Mouse (Mus musculus): ENCODE results near the gene Ephb1. TPM values are rescaled to one million over a fixed set of nuclear protein-coding genes. Genes with fewer than 3 reads are reported as not detected.

The Ephb1 gene
- 41.2 and 47.5 TPM in 2 replicates for polyA plus RNA-seq (2015; fragmentation: Nextera tagmentation; extraction: Ambion mirVana)

- Histone ChIP-seq H3K9ac (ENCODE audit: low read depth, low read length) (peak within 1 kb of the TSS; percentile 87), H3K27ac (ENCODE audit: low read depth, low read length) (peak within 1 kb of the TSS; percentile 88), H3K4me2 (ENCODE audit: low read length) (peak within 1 kb of the TSS; percentile 84), H3K4me1 (ENCODE audit: control insufficient read depth, insufficient read depth, low read depth, low read length) (peaks cover 5% of the 10 kb centered on the region), H3K36me3 (ENCODE audit: control insufficient read depth, insufficient read depth, low read length) (no peaks in the 10 kb centered on the region), H3K4me3 (ENCODE audit: low read length) (peak within 1 kb of the TSS; percentile 77), H3K27me3 (replicated peaks; ENCODE audit: control insufficient read depth, insufficient read depth, low read length) (peaks cover 11% of the 10 kb centered on the region; the same call in 1 of the 2 replicates), H3K9me3 (ENCODE audit: control insufficient read depth, low read length) (no peaks in the 10 kb centered on the region)
- under 1% methylated on average over 22 of the region's 22 CpGs for WGBS
- ATAC-seq, result peak; percentile 97
Observed at GRCm38 (mm10) chr9:102354561-102354973, at the start of gene Ephb1. Gene Ephb1, minus strand, starts transcription at chr9:102354693.

GRCm38 (mm10) chr9:102403086-102404021 lies 48.9 kb upstream of the Ephb1 start:
- no peak overlapping the region for H3K27ac ChIP-seq (ENCODE audit: low read depth, low read length)
- peak; percentile 72; the same call in 1 of the 2 replicates for ATAC-seq

GRCm38 (mm10) chr9:102402671-102403070 lies 48.2 kb upstream of the Ephb1 start:
- H3K27ac ChIP-seq (ENCODE audit: low read depth, low read length), result no peak overlapping the region
- no peaks in the 10 kb centered on the region for H3K36me3 ChIP-seq (ENCODE audit: control insufficient read depth, insufficient read depth, low read length)
- no peak overlapping the region for H3K4me3 ChIP-seq (ENCODE audit: low read length)
- H3K4me1 ChIP-seq (ENCODE audit: control insufficient read depth, insufficient read depth, low read depth, low read length), result peaks cover 6% of the 10 kb centered on the region; the same call in 1 of the 2 replicates
- no peak overlapping the region for H3K9ac ChIP-seq (ENCODE audit: low read depth, low read length)
- no peaks in the 10 kb centered on the region for H3K9me3 ChIP-seq (ENCODE audit: control insufficient read depth, low read length)
- no peak for ATAC-seq
- no peak overlapping the region for H3K4me2 ChIP-seq (ENCODE audit: low read length)
- H3K27me3 ChIP-seq (replicated peaks; ENCODE audit: control insufficient read depth, insufficient read depth, low read length), result no peaks in the 10 kb centered on the region; the same call in 1 of the 2 replicates
- 62% methylated on average over 3 of the region's 3 CpGs for WGBS

More at GRCm38 (mm10) chr9:102403086-102404021, 48.9 kb upstream of the Ephb1 start:
- Histone ChIP-seq H3K36me3 (ENCODE audit: control insufficient read depth, insufficient read depth, low read length) (no peaks in the 10 kb centered on the region), H3K27me3 (replicated peaks; ENCODE audit: control insufficient read depth, insufficient read depth, low read length) (no peaks in the 10 kb centered on the region; the same call in 1 of the 2 replicates), H3K4me3 (ENCODE audit: low read length) (no peak overlapping the region), H3K9me3 (ENCODE audit: control insufficient read depth, low read length) (no peaks in the 10 kb centered on the region), H3K9ac (ENCODE audit: low read depth, low read length) (no peak overlapping the region; the same call in 1 of the 2 replicates), H3K4me2 (ENCODE audit: low read length) (peak overlapping the region; percentile 34), H3K4me1 (ENCODE audit: control insufficient read depth, insufficient read depth, low read depth, low read length) (peaks cover 6% of the 10 kb centered on the region; the same call in 1 of the 2 replicates)
- 24% methylated on average over 18 of the region's 18 CpGs for WGBS

- H3K27me3 ChIP-seq (replicated peaks; ENCODE audit: control insufficient read depth, insufficient read depth, low read length), result no peaks in the 10 kb centered on the region
- H3K36me3 ChIP-seq (ENCODE audit: control insufficient read depth, insufficient read depth, low read length), result no peaks in the 10 kb centered on the region
- H3K4me1 ChIP-seq (ENCODE audit: control insufficient read depth, insufficient read depth, low read depth, low read length), result no peaks in the 10 kb centered on the region
- WGBS, result 54% methylated on average over 8 of the region's 8 CpGs
- H3K9me3 ChIP-seq (ENCODE audit: control insufficient read depth, low read length), result peaks cover 3% of the 10 kb centered on the region; the same call in 1 of the 2 replicates
- H3K4me2 ChIP-seq (ENCODE audit: low read length), result no peak overlapping the region
- H3K9ac ChIP-seq (ENCODE audit: low read depth, low read length), result no peak overlapping the region
- H3K4me3 ChIP-seq (ENCODE audit: low read length), result no peak overlapping the region
- no peak overlapping the region for H3K27ac ChIP-seq (ENCODE audit: low read depth, low read length)
- ATAC-seq, result no peak
Observed at GRCm38 (mm10) chr9:102388266-102388665, 33.8 kb upstream of the Ephb1 start.

GRCm38 (mm10) chr9:102386816-102387215 lies 32.3 kb upstream of the Ephb1 start:
- Histone ChIP-seq H3K36me3 (ENCODE audit: control insufficient read depth, insufficient read depth, low read length) (no peaks in the 10 kb centered on the region), H3K4me3 (ENCODE audit: low read length) (no peak overlapping the region), H3K27ac (ENCODE audit: low read depth, low read length) (no peak overlapping the region), H3K9me3 (ENCODE audit: control insufficient read depth, low read length) (peaks cover 3% of the 10 kb centered on the region; the same call in 1 of the 2 replicates), H3K27me3 (replicated peaks; ENCODE audit: control insufficient read depth, insufficient read depth, low read length) (no peaks in the 10 kb centered on the region), H3K4me1 (ENCODE audit: control insufficient read depth, insufficient read depth, low read depth, low read length) (no peaks in the 10 kb centered on the region), H3K9ac (ENCODE audit: low read depth, low read length) (no peak overlapping the region), H3K4me2 (ENCODE audit: low read length) (no peak overlapping the region)
- no peak for ATAC-seq
- whole genome bisulfite sequencing, result 91% methylated on average over 9 of the region's 9 CpGs

- H3K4me1 ChIP-seq (ENCODE audit: control insufficient read depth, insufficient read depth, low read depth, low read length), result no peaks in the 10 kb centered on the region
- no peak overlapping the region for H3K9ac ChIP-seq (ENCODE audit: low read depth, low read length)
- no peak overlapping the region for H3K27ac ChIP-seq (ENCODE audit: low read depth, low read length)
- no peaks in the 10 kb centered on the region for H3K9me3 ChIP-seq (ENCODE audit: control insufficient read depth, low read length)
- no peaks in the 10 kb centered on the region for H3K27me3 ChIP-seq (replicated peaks; ENCODE audit: control insufficient read depth, insufficient read depth, low read length)
- H3K36me3 ChIP-seq (ENCODE audit: control insufficient read depth, insufficient read depth, low read length), result no peaks in the 10 kb centered on the region
- H3K4me2 ChIP-seq (ENCODE audit: low read length), result no peak overlapping the region
- ATAC-seq, result no peak
- H3K4me3 ChIP-seq (ENCODE audit: low read length), result no peak overlapping the region
- 86% methylated on average over 2 of the region's 2 CpGs for WGBS
Observed at GRCm38 (mm10) chr9:102380235-102380634, 25.7 kb upstream of the Ephb1 start.

- no peak for ATAC-seq
- 86% methylated on average over 5 of the region's 5 CpGs for WGBS
Observed at GRCm38 (mm10) chr9:102374661-102375060, 20.2 kb upstream of the Ephb1 start.

GRCm38 (mm10) chr9:102373886-102374285 lies 19.4 kb upstream of the Ephb1 start:
- H3K4me1 ChIP-seq (ENCODE audit: control insufficient read depth, insufficient read depth, low read depth, low read length), result no peaks in the 10 kb centered on the region
- H3K4me3 ChIP-seq (ENCODE audit: low read length), result no peak overlapping the region
- H3K27me3 ChIP-seq (replicated peaks; ENCODE audit: control insufficient read depth, insufficient read depth, low read length), result no peaks in the 10 kb centered on the region
- WGBS, result 90% methylated on average over 5 of the region's 5 CpGs
- no peak overlapping the region for H3K4me2 ChIP-seq (ENCODE audit: low read length)
- no peak for ATAC-seq
- H3K9ac ChIP-seq (ENCODE audit: low read depth, low read length), result no peak overlapping the region
- no peak overlapping the region for H3K27ac ChIP-seq (ENCODE audit: low read depth, low read length)
- no peaks in the 10 kb centered on the region for H3K36me3 ChIP-seq (ENCODE audit: control insufficient read depth, insufficient read depth, low read length)
- no peaks in the 10 kb centered on the region for H3K9me3 ChIP-seq (ENCODE audit: control insufficient read depth, low read length)

More at GRCm38 (mm10) chr9:102374661-102375060, 20.2 kb upstream of the Ephb1 start:
- H3K4me3 ChIP-seq (ENCODE audit: low read length), result no peak overlapping the region
- no peak overlapping the region for H3K9ac ChIP-seq (ENCODE audit: low read depth, low read length)
- no peak overlapping the region for H3K27ac ChIP-seq (ENCODE audit: low read depth, low read length)
- no peaks in the 10 kb centered on the region for H3K36me3 ChIP-seq (ENCODE audit: control insufficient read depth, insufficient read depth, low read length)
- no peaks in the 10 kb centered on the region for H3K4me1 ChIP-seq (ENCODE audit: control insufficient read depth, insufficient read depth, low read depth, low read length)
- H3K4me2 ChIP-seq (ENCODE audit: low read length), result no peak overlapping the region
- H3K9me3 ChIP-seq (ENCODE audit: control insufficient read depth, low read length), result no peaks in the 10 kb centered on the region
- no peaks in the 10 kb centered on the region for H3K27me3 ChIP-seq (replicated peaks; ENCODE audit: control insufficient read depth, insufficient read depth, low read length)

GRCm38 (mm10) chr9:102371936-102372335 lies 17.4 kb upstream of the Ephb1 start:
- Histone ChIP-seq H3K4me3 (ENCODE audit: low read length) (no peak overlapping the region), H3K4me2 (ENCODE audit: low read length) (no peak overlapping the region), H3K9me3 (ENCODE audit: control insufficient read depth, low read length) (no peaks in the 10 kb centered on the region), H3K27ac (ENCODE audit: low read depth, low read length) (no peak overlapping the region), H3K9ac (ENCODE audit: low read depth, low read length) (no peak overlapping the region), H3K27me3 (replicated peaks; ENCODE audit: control insufficient read depth, insufficient read depth, low read length) (no peaks in the 10 kb centered on the region), H3K36me3 (ENCODE audit: control insufficient read depth, insufficient read depth, low read length) (no peaks in the 10 kb centered on the region), H3K4me1 (ENCODE audit: control insufficient read depth, insufficient read depth, low read depth, low read length) (no peaks in the 10 kb centered on the region)
- no peak for ATAC-seq
- 89% methylated on average over 3 of the region's 3 CpGs for WGBS
